Mouse (Mus musculus) left cerebral cortex, postnatal 14 days (tissue): ENCODE data around the gene Rab11b. TPM values are rescaled to one million over a fixed set of nuclear protein-coding genes. Genes with fewer than 3 reads are reported as not detected.
"Not testable (repeated sequence)": the region's sequence is repeated elsewhere in the genome, so short reads cannot be mapped to it uniquely, and the experiment has no call there.

Source experiments
- DNase-seq, 2 experiments: peaks; one replicate each; pipeline ENCODE4 v3.0.0; 2021 to 2022; ENCODE audit warnings: low spot score in 2 of 2, mixed read lengths in 1 of 2
- intact Hi-C: fragments of 180-260 bp; cut with DNase I; formaldehyde crosslinking; loops from one replicate; pipeline ENCODE4 v1.15.1; 2025
- total RNA-seq, 2 experiments: library from RNA; stranded (reverse); gene quantifications; 2 replicates each; pipeline ENCODE4 v1.2.3; 2021

Rab11b gene
- total RNA-seq, 2 experiments from 2014 or later = 302 to 341 TPM

GRCm38 (mm10) chr17:33774573-33775155 is 14.3 kb upstream of the Rab11b start:
- intact Hi-C loops = no loop called here
- no peak for DNase-seq

GRCm38 (mm10) chr17:33773871-33774572 is 13.7 kb upstream of the Rab11b start:
- intact Hi-C loops = no loop called here
- no peak for DNase-seq

- intact Hi-C loops = no loop called here
- DNase-seq = no peak
Measured at GRCm38 (mm10) chr17:33773426-33773825, 13.1 kb upstream of the Rab11b start.

DNA sequence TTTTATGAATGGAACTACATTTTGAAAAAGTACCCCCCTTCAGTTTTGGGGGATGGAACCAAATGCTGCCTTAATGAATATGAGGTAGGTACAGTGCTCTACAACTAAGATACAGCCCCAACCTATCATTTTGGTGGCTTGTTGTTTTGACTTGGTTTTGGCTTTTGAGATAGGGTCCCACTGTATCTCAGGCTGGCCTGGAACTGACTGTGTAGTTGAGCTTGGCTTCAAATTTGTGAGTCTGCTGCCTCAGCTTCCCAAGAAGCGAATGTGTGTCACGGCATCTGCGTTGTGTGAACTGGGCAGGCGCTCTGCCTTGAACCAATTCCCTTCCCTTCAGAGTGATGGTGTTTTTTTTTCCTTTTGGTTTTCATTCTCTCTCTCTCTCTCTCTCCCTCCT is 11.3 kb upstream of the Rab11b start:
- intact Hi-C loops = no loop called here
- DNase-seq = no peak

GRCm38 (mm10) chr17:33766389-33766788 is 6.1 kb upstream of the Rab11b start:
- intact Hi-C loops = no loop called here
- DNase-seq = no peak

DNA sequence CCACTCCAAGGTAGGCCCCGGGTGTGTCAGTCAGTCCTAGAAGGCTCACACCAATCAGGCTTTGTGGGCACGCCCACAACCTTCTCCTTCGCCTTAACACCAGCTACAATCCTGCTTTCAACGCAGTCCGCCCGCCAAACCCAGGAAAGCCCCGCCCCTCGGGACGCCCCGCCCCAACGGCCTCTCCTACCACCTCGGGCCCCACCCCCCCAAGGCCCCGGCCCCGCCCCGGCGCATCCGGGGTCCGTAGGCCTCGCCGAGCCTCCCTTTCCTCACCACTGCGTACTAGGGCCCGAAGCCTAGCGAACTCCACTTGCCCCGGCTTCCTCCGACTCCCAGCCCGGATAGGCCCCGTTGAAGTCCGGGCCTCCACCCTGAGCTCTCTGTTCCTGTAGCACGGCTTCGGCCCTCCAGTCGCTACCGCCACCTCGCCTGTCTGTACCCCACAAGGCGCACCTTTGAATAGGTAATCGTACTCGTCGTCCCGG is 519 bp downstream of the Rab11b start:
- intact Hi-C loops = loop anchor here (5.0 kb wide), 1 partner anchor 52 kb away; the partner anchor contains the start of gene Kank3

DNA sequence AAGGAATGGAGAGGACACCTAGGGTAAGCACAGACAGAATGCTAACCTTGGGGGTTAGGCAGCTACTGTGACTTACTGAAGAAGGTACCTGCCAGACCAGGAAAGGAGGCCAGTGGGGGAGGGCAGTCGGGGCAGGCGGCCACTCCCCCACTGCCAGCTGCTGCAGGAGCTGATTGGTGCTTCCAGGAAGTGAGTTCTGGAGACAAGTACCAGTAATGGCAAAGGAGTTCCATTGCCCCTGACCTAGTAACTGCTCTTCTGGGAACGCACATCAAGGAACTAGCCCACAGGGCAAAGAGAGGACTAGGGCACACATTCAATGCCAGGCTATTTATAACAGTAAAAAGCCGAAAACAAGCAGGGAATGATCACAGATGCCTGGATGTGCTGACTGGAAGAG is 3.1 kb downstream of the Rab11b start:
- DNase-seq = no peak
- intact Hi-C loops = no loop called here

More for the DNA sequence above, 519 bp downstream of the Rab11b start:
- peak; percentile 88 to 91 for DNase-seq

DNA sequence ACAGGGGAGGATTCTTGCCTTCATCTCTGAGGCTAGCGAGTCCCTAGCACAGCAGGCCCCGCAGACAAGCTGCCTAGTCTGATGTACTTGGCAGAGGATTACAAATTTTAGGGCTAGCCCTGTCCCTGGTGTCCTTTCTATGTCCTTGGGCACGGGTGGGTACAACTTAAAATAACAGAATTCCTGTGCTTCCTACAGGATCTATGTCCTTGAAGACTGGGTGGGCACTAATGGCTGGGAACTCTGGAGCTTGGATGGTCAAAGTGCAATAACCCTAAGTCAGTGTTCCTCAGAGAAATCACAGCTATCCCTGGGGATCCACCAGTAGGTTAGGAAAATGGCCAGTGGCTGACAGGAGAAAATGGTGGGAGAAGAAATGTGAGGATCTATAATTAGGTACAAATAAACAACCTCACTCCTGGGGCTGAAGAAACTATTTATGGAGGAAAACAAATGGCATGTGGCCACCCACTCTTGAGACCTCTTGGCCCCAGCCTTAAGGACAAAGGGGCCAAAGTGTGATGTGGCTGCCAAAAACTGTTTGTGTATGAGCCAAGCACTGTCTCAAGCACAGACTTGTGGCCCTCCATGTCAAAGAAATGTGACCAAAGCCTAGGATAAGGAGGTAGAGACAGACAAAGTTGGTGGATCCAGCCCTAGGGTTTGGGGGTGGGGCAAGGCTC is 4.1 kb downstream of the Rab11b start:
- no peak for DNase-seq
- intact Hi-C loops = no loop called here

DNA sequence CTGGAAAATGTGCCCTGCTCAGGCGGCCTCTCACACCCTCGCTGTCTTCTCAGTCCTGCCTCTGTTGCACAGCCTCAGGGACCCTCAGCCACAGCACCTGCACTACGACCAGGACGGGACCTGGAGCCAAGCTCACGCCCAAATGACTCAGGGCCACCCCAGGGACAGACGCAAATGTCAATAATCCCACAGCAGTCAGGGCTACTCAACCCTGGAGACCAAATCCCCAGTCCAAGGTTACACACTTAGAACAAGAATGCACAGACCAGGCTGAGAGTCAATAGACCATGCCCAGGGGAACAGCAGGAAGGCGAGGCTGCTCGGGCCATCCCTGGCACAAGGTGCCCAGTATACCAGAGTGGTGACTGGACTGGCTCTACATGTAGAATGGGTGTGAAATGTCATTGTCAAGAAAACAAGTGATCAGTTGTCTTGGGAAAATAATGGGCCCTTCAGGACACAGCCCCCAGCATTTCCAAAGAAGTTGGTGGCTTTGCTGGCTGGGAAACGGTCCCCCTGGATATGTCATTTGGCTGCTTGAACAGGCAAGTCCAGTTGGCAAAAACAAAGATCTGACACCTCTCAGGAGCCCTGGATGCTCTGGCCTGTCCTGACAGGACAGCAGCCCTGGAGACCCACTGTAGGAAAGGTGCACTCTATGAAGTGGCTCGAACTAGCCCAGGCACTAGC is 4.8 kb downstream of the Rab11b start:
- intact Hi-C loops = no loop called here
- DNase-seq = no peak

DNA sequence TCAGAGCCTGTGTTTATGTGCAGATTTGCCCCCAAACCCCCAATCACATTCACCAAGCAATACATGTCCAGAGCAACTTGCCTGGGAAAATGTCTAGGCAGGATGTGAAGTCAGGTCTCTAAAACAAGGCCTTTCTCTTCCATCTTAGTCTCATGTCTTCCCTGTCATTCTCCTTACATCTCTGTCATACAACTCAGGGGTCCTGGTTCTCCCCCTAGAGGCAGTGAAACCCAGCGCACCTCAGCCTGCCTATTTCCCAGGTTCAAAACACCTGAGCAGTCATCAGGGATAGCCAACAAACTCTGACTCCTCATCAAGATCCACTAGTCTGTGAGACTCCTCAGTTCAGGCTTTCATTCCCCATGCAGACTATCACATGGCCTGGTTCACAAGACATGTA is 5.7 kb downstream of the Rab11b start:
- no peak for DNase-seq
- intact Hi-C loops = no loop called here

DNA sequence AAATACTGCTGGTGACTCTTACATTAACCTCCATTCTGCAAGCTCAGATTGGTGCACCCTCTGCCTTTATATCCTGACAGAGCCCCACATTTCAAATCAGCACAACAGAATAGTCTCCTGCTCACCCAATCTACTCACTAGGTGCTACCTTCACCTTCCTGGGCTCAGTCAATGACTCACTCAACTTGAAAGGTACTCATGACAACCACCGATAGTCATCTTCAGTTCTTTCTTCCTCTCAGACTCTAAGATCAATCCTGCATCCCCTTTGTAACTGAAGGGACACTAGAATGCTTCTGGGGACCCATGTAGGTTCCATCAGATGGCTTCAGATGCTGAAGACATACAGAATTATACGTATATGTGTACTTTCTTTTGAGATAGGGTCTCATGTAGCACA is 8.0 kb downstream of the Rab11b start:
- no peak for DNase-seq
- intact Hi-C loops = no loop called here

- no peak for DNase-seq
- intact Hi-C loops = no loop called here
Measured at GRCm38 (mm10) chr17:33751181-33751580, 9.1 kb downstream of the Rab11b start.

GRCm38 (mm10) chr17:33749451-33749850 is 10.9 kb downstream of the Rab11b start:
- intact Hi-C loops = no loop called here
- DNase-seq = no peak

DNA sequence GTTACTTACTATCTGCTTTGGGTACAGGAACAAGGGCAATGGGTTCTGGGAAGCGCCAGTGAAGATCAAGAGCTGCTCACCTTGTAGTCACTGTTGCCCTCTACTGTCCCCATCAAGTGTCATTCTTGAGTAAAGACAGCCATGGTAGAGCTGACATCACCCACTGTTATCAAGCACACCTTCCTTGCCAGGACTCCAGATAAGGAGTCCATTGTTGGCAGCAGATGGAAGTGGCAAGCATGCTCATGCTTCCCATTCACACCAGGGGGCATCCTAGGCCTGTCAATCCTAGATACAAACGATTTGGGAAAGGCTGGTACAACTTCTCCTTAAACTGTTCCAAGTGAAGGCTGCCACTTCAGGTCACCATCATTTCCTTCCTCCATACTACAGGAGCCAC is 14.3 kb downstream of the Rab11b start:
- intact Hi-C loops = no loop called here
- peak in 1 of 2 experiments; percentile 36 for DNase-seq

DNA sequence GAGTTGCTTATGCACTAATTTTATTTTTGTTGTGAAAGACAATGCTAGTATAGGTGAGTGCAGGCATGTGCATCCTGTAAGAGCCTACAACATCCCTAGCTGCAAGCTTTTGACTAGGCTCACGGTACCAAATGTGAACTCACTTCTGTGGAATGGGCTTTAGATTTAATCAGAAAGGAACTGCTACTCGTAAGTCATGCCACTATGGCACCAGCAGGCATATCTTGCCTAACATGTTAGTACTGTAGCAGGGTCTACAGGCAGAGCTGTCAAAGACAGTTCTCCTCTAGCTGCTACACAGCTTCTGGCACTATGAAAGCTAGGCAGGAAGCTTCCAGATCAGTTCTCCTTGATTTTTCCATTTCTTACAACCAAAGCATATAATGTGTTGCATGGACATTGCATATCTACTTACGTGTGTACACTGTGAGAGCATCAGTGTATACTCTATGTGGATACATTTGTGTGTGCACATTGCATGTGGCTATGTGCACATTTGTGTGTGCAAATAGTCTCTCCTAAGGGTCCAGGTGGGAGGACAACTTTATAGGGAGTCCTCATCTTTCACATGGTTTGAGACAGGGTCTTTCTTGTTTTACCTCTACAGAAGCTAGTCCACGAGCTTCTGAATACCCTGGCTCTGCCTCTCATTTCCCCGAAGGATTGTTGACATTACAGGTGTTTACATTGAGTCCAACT is 15.5 kb downstream of the Rab11b start:
- intact Hi-C loops = no loop called here
- DNase-seq = no peak

GRCm38 (mm10) chr17:33742420-33742819 is 17.9 kb downstream of the Rab11b start:
- DNase-seq = no peak
- intact Hi-C loops = no loop called here

DNA sequence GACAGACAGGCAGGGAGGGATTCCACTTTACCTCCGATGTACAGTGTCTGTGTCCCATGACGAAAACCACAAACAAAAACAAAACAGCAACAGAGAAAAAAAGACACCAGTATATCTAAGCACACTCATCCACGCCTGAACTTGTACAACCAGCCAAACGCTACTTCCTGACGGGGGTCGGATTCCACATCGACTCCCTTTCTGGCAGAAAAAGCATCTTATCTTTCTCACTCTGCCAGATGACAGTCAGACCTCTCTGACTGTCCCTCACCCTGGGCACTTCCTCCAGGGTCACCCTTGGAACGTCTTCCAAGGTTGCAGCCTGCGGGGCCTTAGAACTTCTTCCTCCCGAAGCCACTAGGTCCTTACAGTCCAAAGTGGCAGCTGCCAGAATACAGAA is 26.8 kb downstream of the Rab11b start:
- DNase-seq, intact Hi-C loops: not testable (repeated sequence)

GRCm38 (mm10) chr17:33732556-33733083 is 27.7 kb downstream of the Rab11b start:
- DNase-seq, intact Hi-C loops: not testable (repeated sequence)

DNA sequence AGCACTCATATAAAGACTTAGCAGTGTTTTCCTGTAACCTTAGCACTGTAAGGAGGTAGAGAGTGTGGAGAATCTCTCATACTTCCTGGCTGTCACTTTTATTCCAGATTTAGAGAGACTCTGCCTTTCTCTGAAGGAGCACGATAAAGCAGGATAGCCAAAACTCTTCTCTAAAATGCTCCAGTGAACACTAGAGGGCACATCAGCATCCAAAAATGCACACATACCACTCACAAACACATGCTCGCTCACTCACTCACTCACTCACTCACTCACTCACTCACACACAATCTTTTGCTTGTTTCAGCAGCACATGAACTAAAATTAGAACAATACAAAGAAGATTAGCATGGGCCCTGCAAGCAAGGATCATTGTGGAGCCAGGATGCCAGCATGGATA is 31.1 kb downstream of the Rab11b start:
- intact Hi-C loops = loop anchor here (5.0 kb wide), 1 partner anchor 73 kb away; no protein-coding TSS in a partner anchor

More for the DNA sequence above, 31.1 kb downstream of the Rab11b start:
- no peak for DNase-seq
